Mouse (Mus musculus): ENCODE data around the gene Wwox.

The Wwox gene

GRCm38 (mm10) chr8:114908086-114908485, 468.6 kb downstream of the Wwox start:
- no peak for DNase-seq (ENCODE audit: low spot score)

- no peak for DNase-seq (ENCODE audit: low spot score)
Observed at GRCm38 (mm10) chr8:114908589-114908988, 469.1 kb downstream of the Wwox start.

- DNase-seq (ENCODE audit: low spot score) = no peak
Observed at GRCm38 (mm10) chr8:114909146-114909545, 469.7 kb downstream of the Wwox start.

- no peak for DNase-seq (ENCODE audit: low spot score)
Observed at GRCm38 (mm10) chr8:114911031-114911580, 471.7 kb downstream of the Wwox start.

- no peak for DNase-seq (ENCODE audit: low spot score)
Observed at GRCm38 (mm10) chr8:114923629-114924028, 484.2 kb downstream of the Wwox start.

- DNase-seq (ENCODE audit: low spot score) = no peak
Observed at GRCm38 (mm10) chr8:114927412-114927811, 488.0 kb downstream of the Wwox start.

GRCm38 (mm10) chr8:114927917-114928316, 488.5 kb downstream of the Wwox start:
- no peak for DNase-seq (ENCODE audit: low spot score)

- no peak for DNase-seq (ENCODE audit: low spot score)
Observed at GRCm38 (mm10) chr8:114929597-114929996, 490.1 kb downstream of the Wwox start.

- peak; percentile 65 for DNase-seq (ENCODE audit: low spot score)
Observed at GRCm38 (mm10) chr8:114932071-114932630, 492.7 kb downstream of the Wwox start.

- DNase-seq (ENCODE audit: low spot score) = peak; percentile 67
Observed at GRCm38 (mm10) chr8:114933248-114933647, 493.8 kb downstream of the Wwox start.

- peak; percentile 61 for DNase-seq (ENCODE audit: low spot score)
Observed at GRCm38 (mm10) chr8:114936887-114937286, 497.4 kb downstream of the Wwox start.

- DNase-seq (ENCODE audit: low spot score) = no peak
Observed at GRCm38 (mm10) chr8:114939338-114939737, 499.9 kb downstream of the Wwox start.

- DNase-seq (ENCODE audit: low spot score) = no peak
Observed at GRCm38 (mm10) chr8:114941096-114941495, 501.6 kb downstream of the Wwox start.

GRCm38 (mm10) chr8:114941644-114942043, 502.2 kb downstream of the Wwox start:
- no peak for DNase-seq (ENCODE audit: low spot score)

GRCm38 (mm10) chr8:114947921-114948320, 508.5 kb downstream of the Wwox start:
- no peak for DNase-seq (ENCODE audit: low spot score)

- DNase-seq (ENCODE audit: low spot score) = no peak
Observed at GRCm38 (mm10) chr8:114956377-114957168, 517.1 kb downstream of the Wwox start.

- DNase-seq (ENCODE audit: low spot score) = peak; percentile 22
Observed at GRCm38 (mm10) chr8:114958437-114959107, 519.1 kb downstream of the Wwox start.

- no peak for DNase-seq (ENCODE audit: low spot score)
Observed at GRCm38 (mm10) chr8:114959406-114959805, 520.0 kb downstream of the Wwox start.

- DNase-seq (ENCODE audit: low spot score) = no peak
Observed at GRCm38 (mm10) chr8:114962494-114962893, 523.0 kb downstream of the Wwox start.

GRCm38 (mm10) chr8:114963282-114963681, 523.8 kb downstream of the Wwox start:
- no peak for DNase-seq (ENCODE audit: low spot score)

GRCm38 (mm10) chr8:114964206-114964605, 524.8 kb downstream of the Wwox start:
- no peak for DNase-seq (ENCODE audit: low spot score)

- DNase-seq (ENCODE audit: low spot score) = no peak
Observed at GRCm38 (mm10) chr8:114968842-114969241, 529.4 kb downstream of the Wwox start.

- DNase-seq (ENCODE audit: low spot score) = peak; percentile 90
Observed at GRCm38 (mm10) chr8:114971378-114971777, 531.9 kb downstream of the Wwox start.
